Comparison of ENCODE assay signal across 27 mouse cellular contexts in genomic region chrX:73412767-73413166, GRCm38 (mm10). TPM values are rescaled to one million over a fixed set of nuclear protein-coding genes. Genes with fewer than 3 reads are reported as not detected.
DNase-seq lines count a peak whose midpoint lies in the region; ATAC-seq and TF ChIP-seq lines count a peak whose summit lies in the region.
"Had no signal": no experiment of that assay in that cellular context is flagged by ENCODE, and none has a peak within 500 bp of the region (broad histone marks: within the 10 kb centered on the region; RNA-seq: fewer than 3 reads in every experiment).

No protein-coding gene starts in this region.

- ATAC-seq in CD4-positive, CD25-positive, alpha-beta regulatory T cell, adult 4 months = no peak
- ATAC-seq: intestine, embryonic 15.5 days; Patski had no signal

- H3K27ac ChIP-seq in layer of hippocampus, adult 2 months = no peak overlapping the region
- H3K27ac ChIP-seq in cortical plate, adult 2 months (ENCODE audit: insufficient read depth, low read length) = no peak overlapping the region
- H3K27ac ChIP-seq: embryonic facial prominence, embryonic 15.5 days; forebrain, embryonic 12.5 days; hindbrain, embryonic 13.5 days; intestine, embryonic 15.5 days; limb, embryonic 10.5 days; lung, embryonic 15.5 days; neural tube, embryonic 12.5 days had no signal

- TF ChIP-seq POLR2A in cortical plate, adult 2 months (IDR thresholded peaks at IDR 0.05; ENCODE audit: extremely low read depth, insufficient read depth, low read length) = no peak

- DNase-seq in CD4-positive, CD25-positive, alpha-beta regulatory T cell, adult 2 months (ENCODE audit: low read depth, low spot score) = peak; percentile 2
- no peak for DNase-seq in layer of hippocampus, adult 2 months (ENCODE audit: low spot score in 2 of 2)
- DNase-seq in layer of hippocampus, postnatal 25 days (ENCODE audit: extremely low spot score in 1 of 2, low spot score in 1 of 2) = no peak
- DNase-seq in right cerebral cortex, postnatal 4 days = peak; percentile 12
- no peak for DNase-seq in right cerebral cortex, adult 18-20 months
- no peak for DNase-seq in frontal cortex, postnatal 14 days (ENCODE audit: low spot score in 2 of 2)
- DNase-seq: adrenal gland, adult 8-10 months; cerebellum, postnatal 14 days; heart, adult 11 months; heart, postnatal 14 days; kidney, adult 9 months; kidney, postnatal 4 days; layer of hippocampus, postnatal 36 days; lung, postnatal 4 days had no signal

- H3K4me1 ChIP-seq in cortical plate, adult 2 months (ENCODE audit: control insufficient read depth, insufficient read depth, low read length) = no peaks in the 10 kb centered on the region
- H3K4me1 ChIP-seq: embryonic facial prominence, embryonic 15.5 days; forebrain, embryonic 12.5 days; heart, embryonic 12.5 days; intestine, embryonic 15.5 days; lung, embryonic 15.5 days; neural tube, embryonic 12.5 days had no signal

- TF ChIP-seq CTCF in layer of hippocampus, adult 2 months (conservative IDR thresholded peaks at IDR 0.05) = peak; percentile 57
- TF ChIP-seq CTCF in cortical plate, adult 2 months (IDR thresholded peaks at IDR 0.05; ENCODE audit: extremely low read depth, insufficient read depth, low read length) = 0 out of 2 replicates have a peak, but pooled peaks have one; percentile 6

- H3K4me3 ChIP-seq in layer of hippocampus, adult 2 months = no peak overlapping the region
- no peak overlapping the region for H3K4me3 ChIP-seq in cortical plate, adult 2 months (ENCODE audit: insufficient read depth, low read length)
- H3K4me3 ChIP-seq: embryonic facial prominence, embryonic 15.5 days; forebrain, embryonic 12.5 days; heart, embryonic 12.5 days; hindbrain, embryonic 13.5 days; intestine, embryonic 15.5 days; limb, embryonic 10.5 days; lung, embryonic 15.5 days; neural tube, embryonic 12.5 days had no signal

RNA-seq across cellular contexts. Expression of gene Zfp92, which starts 1.9 kb away (rescaled TPM):
- under 1 TPM in 1 of 2 experiments, not detected in 1; 0.27 TPM for polyA plus RNA-seq in CD4-positive, CD25-positive, alpha-beta regulatory T cell, adult 4 months (2017; shearing (Covaris generic))
- 1 to 10 TPM; 2.8 TPM for total RNA-seq in layer of hippocampus, adult 2 months (2021)
- total RNA-seq in layer of hippocampus, postnatal 25 days (2021) = 1 to 10 TPM; 1.6 to 3.1 TPM
- 0.90 and 1.0 TPM in 2 replicates for polyA plus RNA-seq in cortical plate, adult 2 months (2012; rRNA removed)
- total RNA-seq: gastrocnemius, adult 18-20 months; heart, postnatal 14 days; liver, adult 2 months had no signal
- polyA plus RNA-seq: heart, embryonic 12.5 days; liver, adult 2 months had no signal

RNA-seq across cellular contexts. Expression of gene Gm18336, which starts 14.2 kb away (rescaled TPM):
- polyA plus RNA-seq in CD4-positive, CD25-positive, alpha-beta regulatory T cell, adult 4 months (2017; shearing (Covaris generic)) = not detected
- total RNA-seq in layer of hippocampus, adult 2 months (2021) = not detected
- under 1 TPM in 1 of 2 experiments, not detected in 1; 0.16 TPM for total RNA-seq in layer of hippocampus, postnatal 25 days (2021)
- 0.08 and 0.13 TPM in 2 replicates for polyA plus RNA-seq in cortical plate, adult 2 months (2012; rRNA removed)
- total RNA-seq: adrenal gland, adult 8-10 months; gastrocnemius, adult 18-20 months; heart, postnatal 14 days; liver, adult 2 months had no signal
- polyA plus RNA-seq: forebrain, embryonic 12.5 days; heart, embryonic 12.5 days; hindbrain, embryonic 13.5 days; intestine, embryonic 15.5 days; limb, embryonic 10.5 days; liver, adult 2 months; lung, embryonic 15.5 days; neural tube, embryonic 12.5 days; Patski had no signal

RNA-seq across cellular contexts. Expression of gene Trex2, which starts 22.4 kb away (rescaled TPM):
- not detected for polyA plus RNA-seq in CD4-positive, CD25-positive, alpha-beta regulatory T cell, adult 4 months (2017; shearing (Covaris generic))
- total RNA-seq in layer of hippocampus, adult 2 months (2021) = not detected
- total RNA-seq in layer of hippocampus, postnatal 25 days (2021) = not detected
- polyA plus RNA-seq in cortical plate, adult 2 months (2012; rRNA removed) = not detected in 2 replicates
- total RNA-seq: gastrocnemius, adult 18-20 months; heart, postnatal 14 days; layer of hippocampus, postnatal 36 days; liver, adult 2 months had no signal
- polyA plus RNA-seq: forebrain, embryonic 12.5 days; heart, embryonic 12.5 days; hindbrain, embryonic 13.5 days; intestine, embryonic 15.5 days; limb, embryonic 10.5 days; liver, adult 2 months; lung, embryonic 15.5 days; neural tube, embryonic 12.5 days; Patski had no signal

RNA-seq across cellular contexts. Expression of gene Haus7, which starts 46.1 kb away (rescaled TPM):
- 10 to 100 TPM; 23.5 to 27.7 TPM for polyA plus RNA-seq in CD4-positive, CD25-positive, alpha-beta regulatory T cell, adult 4 months (2017; shearing (Covaris generic))
- 10 to 100 TPM in 1 of 2 experiments, 1 to 10 TPM in 1; 8.1 to 11.1 TPM for total RNA-seq in layer of hippocampus, adult 2 months (2021)
- 1 to 10 TPM; 6.9 to 7.5 TPM for total RNA-seq in layer of hippocampus, postnatal 25 days (2021)
- 9.8 and 10.2 TPM in 2 replicates for polyA plus RNA-seq in cortical plate, adult 2 months (2012; rRNA removed)

Comparison
In these comparisons a context has a peak if more than half of its experiments do, and no peak if none do; other contexts are left out.
1. DNase-seq: peak in CD4-positive, CD25-positive, alpha-beta regulatory T cell, adult 2 months (single experiment) and right cerebral cortex, postnatal 4 days (single experiment); none in layer of hippocampus, adult 2 months (0 of 2), layer of hippocampus, postnatal 25 days (0 of 2), right cerebral cortex, adult 18-20 months (single experiment) and frontal cortex, postnatal 14 days (0 of 2).